Mouse (Mus musculus): ENCODE data around the gene Srrm2. TPM values are rescaled to one million over a fixed set of nuclear protein-coding genes. Genes with fewer than 3 reads are reported as not detected.
"Not testable (repeated sequence)": the region's sequence is repeated elsewhere in the genome, so short reads cannot be mapped to it uniquely, and the experiment has no call there.

The Srrm2 gene
- polyA plus RNA-seq, 1 experiment: 671 TPM

- WGBS: 95% methylated on average over 3 of the region's 3 CpGs
- Histone ChIP-seq H3K27ac (ENCODE audit: insufficient read depth, low read length) (no peak overlapping the region), H3K4me1 (ENCODE audit: control insufficient read depth, insufficient read depth, insufficient read length) (no peaks in the 10 kb centered on the region), H3K36me3 (ENCODE audit: control insufficient read depth, insufficient read depth, low read length) (peaks cover 5% of the 10 kb centered on the region; the same call in 1 of the 2 replicates), H3K27me3 (ENCODE audit: control insufficient read depth, insufficient read depth, low read length) (no peaks in the 10 kb centered on the region), H3K4me3 (ENCODE audit: extremely low read depth, insufficient read depth, insufficient read length) (no peak overlapping the region)
- TF ChIP-seq POLR2A (IDR thresholded peaks at IDR 0.05; ENCODE audit: low read depth, low read length) (no peak), CTCF (IDR thresholded peaks at IDR 0.05; ENCODE audit: extremely low read depth, insufficient read depth, insufficient read length, insufficient replicate concordance) (no peak)
- DNase-seq (ENCODE audit: low read depth in 1 of 2, low spot score in 2 of 2): no peak
Observed at GRCm38 (mm10) chr17:23761155-23761554, 29.2 kb upstream of the Srrm2 start.

- WGBS: 92% methylated on average over 11 of the region's 11 CpGs
- no peak overlapping the region for H3K27ac ChIP-seq (ENCODE audit: insufficient read depth, low read length)
- H3K4me1 ChIP-seq (ENCODE audit: control insufficient read depth, insufficient read depth, insufficient read length): no peaks in the 10 kb centered on the region
- peaks cover 2% of the 10 kb centered on the region; the same call in 1 of the 2 replicates for H3K36me3 ChIP-seq (ENCODE audit: control insufficient read depth, insufficient read depth, low read length)
- DNase-seq (ENCODE audit: low read depth in 1 of 2, low spot score in 2 of 2): no peak
- H3K4me3 ChIP-seq (ENCODE audit: extremely low read depth, insufficient read depth, insufficient read length): no peak overlapping the region
- H3K27me3 ChIP-seq (ENCODE audit: control insufficient read depth, insufficient read depth, low read length): no peaks in the 10 kb centered on the region
- TF ChIP-seq CTCF (IDR thresholded peaks at IDR 0.05; ENCODE audit: extremely low read depth, insufficient read depth, insufficient read length, insufficient replicate concordance): no peak
- TF ChIP-seq POLR2A (IDR thresholded peaks at IDR 0.05; ENCODE audit: low read depth, low read length): no peak
Observed at GRCm38 (mm10) chr17:23762976-23763375, 27.4 kb upstream of the Srrm2 start.

GRCm38 (mm10) chr17:23770493-23770892, 19.8 kb upstream of the Srrm2 start:
- H3K4me3 ChIP-seq (ENCODE audit: extremely low read depth, insufficient read depth, insufficient read length): peak overlapping the region; percentile 75; the same call in 1 of the 2 replicates
- H3K36me3 ChIP-seq (ENCODE audit: control insufficient read depth, insufficient read depth, low read length): no peaks in the 10 kb centered on the region
- no peaks in the 10 kb centered on the region for H3K4me1 ChIP-seq (ENCODE audit: control insufficient read depth, insufficient read depth, insufficient read length)
- no peak for DNase-seq (ENCODE audit: low read depth in 1 of 2, low spot score in 2 of 2)
- WGBS: 63% methylated on average over 2 of the region's 2 CpGs
- no peaks in the 10 kb centered on the region for H3K27me3 ChIP-seq (ENCODE audit: control insufficient read depth, insufficient read depth, low read length)
- H3K27ac ChIP-seq (ENCODE audit: insufficient read depth, low read length): no peak overlapping the region
- no peak for TF ChIP-seq CTCF (IDR thresholded peaks at IDR 0.05; ENCODE audit: extremely low read depth, insufficient read depth, insufficient read length, insufficient replicate concordance)
- TF ChIP-seq POLR2A (IDR thresholded peaks at IDR 0.05; ENCODE audit: low read depth, low read length): no peak

- Histone ChIP-seq H3K4me1 (ENCODE audit: control insufficient read depth, insufficient read depth, insufficient read length) (no peaks in the 10 kb centered on the region), H3K27ac (ENCODE audit: insufficient read depth, low read length) (peak overlapping the region; percentile 15; the same call in 1 of the 2 replicates), H3K36me3 (ENCODE audit: control insufficient read depth, insufficient read depth, low read length) (no peaks in the 10 kb centered on the region), H3K27me3 (ENCODE audit: control insufficient read depth, insufficient read depth, low read length) (no peaks in the 10 kb centered on the region), H3K4me3 (ENCODE audit: extremely low read depth, insufficient read depth, insufficient read length) (peak overlapping the region; percentile 75)
- DNase-seq (ENCODE audit: low read depth in 1 of 2, low spot score in 2 of 2): no peak
- 3% methylated on average over 19 of the region's 19 CpGs for WGBS
- no peak for TF ChIP-seq CTCF (IDR thresholded peaks at IDR 0.05; ENCODE audit: extremely low read depth, insufficient read depth, insufficient read length, insufficient replicate concordance)
- TF ChIP-seq POLR2A (IDR thresholded peaks at IDR 0.05; ENCODE audit: low read depth, low read length): no peak
Observed at GRCm38 (mm10) chr17:23770896-23771283, 19.4 kb upstream of the Srrm2 start.

GRCm38 (mm10) chr17:23771284-23772218, 18.8 kb upstream of the Srrm2 start, which contains the start of gene Flywch1:
TSS of gene Flywch1 (minus strand) at chr17:23771602.
- TF ChIP-seq CTCF (IDR thresholded peaks at IDR 0.05; ENCODE audit: extremely low read depth, insufficient read depth, insufficient read length, insufficient replicate concordance) (no peak), POLR2A (IDR thresholded peaks at IDR 0.05; ENCODE audit: low read depth, low read length) (peak; percentile 67)
- H3K36me3 ChIP-seq (ENCODE audit: control insufficient read depth, insufficient read depth, low read length): no peaks in the 10 kb centered on the region
- peak within 1 kb of the TSS; percentile 75 for H3K4me3 ChIP-seq (ENCODE audit: extremely low read depth, insufficient read depth, insufficient read length)
- H3K27me3 ChIP-seq (ENCODE audit: control insufficient read depth, insufficient read depth, low read length): no peaks in the 10 kb centered on the region
- DNase-seq (ENCODE audit: low read depth in 1 of 2, low spot score in 2 of 2): peak; percentile 96 to 97
- WGBS: 4% methylated on average over 58 of the region's 58 CpGs
- no peaks in the 10 kb centered on the region for H3K4me1 ChIP-seq (ENCODE audit: control insufficient read depth, insufficient read depth, insufficient read length)
- H3K27ac ChIP-seq (ENCODE audit: insufficient read depth, low read length): peak within 1 kb of the TSS; percentile 15; the same call in 1 of the 2 replicates

GRCm38 (mm10) chr17:23772219-23772556, 18.1 kb upstream of the Srrm2 start:
- not testable (repeated sequence) for H3K4me3 ChIP-seq (ENCODE audit: extremely low read depth, insufficient read depth, insufficient read length); H3K27me3 ChIP-seq (ENCODE audit: control insufficient read depth, insufficient read depth, low read length); H3K27ac ChIP-seq (ENCODE audit: insufficient read depth, low read length); H3K36me3 ChIP-seq (ENCODE audit: control insufficient read depth, insufficient read depth, low read length); DNase-seq (ENCODE audit: low read depth in 1 of 2, low spot score in 2 of 2); H3K4me1 ChIP-seq (ENCODE audit: control insufficient read depth, insufficient read depth, insufficient read length)
- WGBS: 76% methylated on average over 2 of the region's 2 CpGs

GRCm38 (mm10) chr17:23773676-23774075, 16.7 kb upstream of the Srrm2 start:
- Histone ChIP-seq H3K4me3 (ENCODE audit: extremely low read depth, insufficient read depth, insufficient read length) (no peak overlapping the region), H3K4me1 (ENCODE audit: control insufficient read depth, insufficient read depth, insufficient read length) (peaks cover 4% of the 10 kb centered on the region; the same call in 1 of the 2 replicates), H3K27ac (ENCODE audit: insufficient read depth, low read length) (no peak overlapping the region), H3K36me3 (ENCODE audit: control insufficient read depth, insufficient read depth, low read length) (no peaks in the 10 kb centered on the region), H3K27me3 (ENCODE audit: control insufficient read depth, insufficient read depth, low read length) (no peaks in the 10 kb centered on the region)
- no peak for DNase-seq (ENCODE audit: low read depth in 1 of 2, low spot score in 2 of 2)
- no peak for TF ChIP-seq POLR2A (IDR thresholded peaks at IDR 0.05; ENCODE audit: low read depth, low read length)
- TF ChIP-seq CTCF (IDR thresholded peaks at IDR 0.05; ENCODE audit: extremely low read depth, insufficient read depth, insufficient read length, insufficient replicate concordance): no peak
- WGBS: 72% methylated on average over 6 of the region's 6 CpGs

Measured in spleen, adult 2 months (tissue).